Mouse (Mus musculus) spleen, adult 2 months (tissue): Measurements from ENCODE around the gene Parg.

Experiments used
- CTCF ChIP-seq: fragments of 200-500 bp; IDR thresholded peaks from 2 replicates; pipeline ENCODE4 v1.5.1; 2011; ENCODE audit warnings: mild to moderate bottlenecking, inconsistent platforms; ENCODE audit not compliant: insufficient read depth, insufficient read length, insufficient replicate concordance; ENCODE audit errors: extremely low read depth
- POLR2A ChIP-seq: fragments of 200-500 bp; IDR thresholded peaks from 2 replicates; pipeline ENCODE4 v1.6.1; 2011; ENCODE audit warnings: low read depth, low read length, inconsistent platforms

GRCm38 (mm10) chr14:32163203-32163888, 38.4 kb upstream of the Parg start:
- TF ChIP-seq CTCF (no peak), POLR2A (no peak)
